Mouse (Mus musculus) ES-E14 (cell line): ENCODE data around the gene Il34. TPM values are rescaled to one million over a fixed set of nuclear protein-coding genes. Genes with fewer than 3 reads are reported as not detected.

Source experiments
- DNase-seq: peaks from one replicate; pipeline ENCODE4 v3.0.0-alpha.2; 2013; ENCODE audit warnings: low read depth, low spot score
- H3K27ac ChIP-seq: 2 replicates; pipeline ENCODE4 v1.5.1; 2012; ENCODE audit warnings: low read depth, mild to moderate bottlenecking, low read length, moderate library complexity, mixed read lengths; ENCODE audit not compliant: poor library complexity, insufficient read depth, severe bottlenecking
- H3K36me3 ChIP-seq: 2 replicates; pipeline ENCODE4 v1.6.1; 2012; ENCODE audit warnings: mild to moderate bottlenecking, low read length, moderate library complexity, mixed read lengths; ENCODE audit not compliant: control insufficient read depth, poor library complexity, insufficient read depth, severe bottlenecking
- H3K4me1 ChIP-seq, 2 experiments: fragments of 150-350 bp in 1 of 2; sonication (generic) in 1 of 2; 2 replicates each; pipeline ENCODE4 v1.6.1; 2012; ENCODE audit warnings: low read length in 2 of 2, mild to moderate bottlenecking in 1 of 2, mixed read lengths in 1 of 2; ENCODE audit not compliant: control insufficient read depth in 2 of 2, insufficient read depth in 2 of 2, poor library complexity in 1 of 2
- H3K4me3 ChIP-seq, 2 experiments: fragments of 150-350 bp in 1 of 2; sonication (generic) in 1 of 2; 2 replicates each; pipeline ENCODE4 v1.5.1; 2012; ENCODE audit warnings: low read length in 2 of 2, low read depth in 1 of 2, mild to moderate bottlenecking in 1 of 2, mixed read lengths in 1 of 2; ENCODE audit not compliant: insufficient read depth in 1 of 2, poor library complexity in 1 of 2, severe bottlenecking in 1 of 2
- H3K9ac ChIP-seq: 2 replicates; pipeline ENCODE4 v1.6.1; 2012; ENCODE audit warnings: low read depth, mild to moderate bottlenecking, low read length, mixed read lengths; ENCODE audit not compliant: poor library complexity, insufficient read depth, severe bottlenecking
- H3K9me3 ChIP-seq: fragments of 150-350 bp; sonication (generic); 2 replicates; pipeline ENCODE4 v1.6.1; 2012; ENCODE audit warnings: low read depth, mild to moderate bottlenecking, low read length; ENCODE audit not compliant: control insufficient read depth, insufficient read depth
- CHD2 ChIP-seq: IDR thresholded peaks from 2 replicates; pipeline ENCODE4 v1.6.1; 2014; ENCODE audit warnings: mild to moderate bottlenecking, low read depth, low read length, inconsistent platforms
- HCFC1 ChIP-seq: IDR thresholded peaks from 2 replicates; pipeline ENCODE4 v1.6.1; 2012; ENCODE audit warnings: low read length, inconsistent platforms, borderline replicate concordance; ENCODE audit not compliant: insufficient read depth
- MAFK ChIP-seq: IDR thresholded peaks from 2 replicates; pipeline ENCODE4 v1.6.1; 2014; ENCODE audit warnings: mild to moderate bottlenecking, low read depth, low read length, inconsistent platforms; ENCODE audit not compliant: insufficient read depth
- ZC3H11A ChIP-seq: IDR thresholded peaks from 2 replicates; pipeline ENCODE4 v1.6.1; 2012; ENCODE audit warnings: low read depth, mild to moderate bottlenecking, inconsistent platforms, low read length, borderline replicate concordance
- ZNF384 ChIP-seq: IDR thresholded peaks from 2 replicates; pipeline ENCODE4 v1.6.1; 2012; ENCODE audit warnings: low read depth, low read length, inconsistent platforms
- in situ Hi-C, 2 experiments: fragments of 600-800 bp; cut with MboI; formaldehyde crosslinking; loops; one replicate each; pipeline ENCODE4 v1.15.1; 2025; ENCODE audit warnings: low sequenced_read_pairs in 2 of 2, inconsistent platforms in 1 of 2; ENCODE audit not compliant: unreplicated experiment in 2 of 2
- total RNA-seq: library from RNA; depleted of rRNA; stranded (reverse); fragments of 300-350 nt; gene quantifications from 2 replicates; pipeline ENCODE4 v1.2.3, GENCODE M21; 2012; rRNA removed

Gene Il34
- total RNA-seq, 1 experiment, result 4.6 TPM

GRCm38 (mm10) chr8:110697571-110697970 is 108.2 kb downstream of the Il34 start:
- Histone ChIP-seq H3K36me3 (peaks cover 34% of the 10 kb centered on the region), H3K4me3 (no peak overlapping the region), H3K27ac (no peak overlapping the region), H3K9ac (no peak overlapping the region), H3K4me1 (no peaks in the 10 kb centered on the region), H3K9me3 (no peaks in the 10 kb centered on the region)
- in situ Hi-C loops, result no loop called here
- DNase-seq, result no peak
- no peak for TF ChIP-seq MAFK
- no peak for TF ChIP-seq ZNF384
- TF ChIP-seq HCFC1, result no peak
- TF ChIP-seq CHD2, result no peak
- TF ChIP-seq ZC3H11A, result no peak

GRCm38 (mm10) chr8:110696051-110696450 is 109.7 kb downstream of the Il34 start:
- in situ Hi-C loops, result no loop called here
- Histone ChIP-seq H3K9me3 (no peaks in the 10 kb centered on the region), H3K4me3 (no peak overlapping the region), H3K27ac (no peak overlapping the region), H3K9ac (no peak overlapping the region), H3K36me3 (peaks cover 30% of the 10 kb centered on the region), H3K4me1 (no peaks in the 10 kb centered on the region)
- no peak for DNase-seq
- TF ChIP-seq ZC3H11A (no peak), ZNF384 (no peak), HCFC1 (no peak), CHD2 (no peak), MAFK (no peak)

- H3K4me1 ChIP-seq, result no peaks in the 10 kb centered on the region
- no peak overlapping the region for H3K9ac ChIP-seq
- in situ Hi-C loops, result no loop called here
- no peaks in the 10 kb centered on the region for H3K9me3 ChIP-seq
- TF ChIP-seq CHD2 (no peak), ZNF384 (no peak), HCFC1 (no peak), MAFK (no peak), ZC3H11A (no peak)
- peaks cover 30% of the 10 kb centered on the region for H3K36me3 ChIP-seq
- DNase-seq, result no peak
- H3K4me3 ChIP-seq, result no peak overlapping the region
- H3K27ac ChIP-seq, result no peak overlapping the region
These were observed 110.3 kb downstream of the Il34 start for GRCm38 (mm10) chr8:110695431-110695830.

GRCm38 (mm10) chr8:110694826-110695225 is 110.9 kb downstream of the Il34 start:
- Histone ChIP-seq H3K9ac (no peak overlapping the region), H3K9me3 (no peaks in the 10 kb centered on the region), H3K4me3 (no peak overlapping the region), H3K4me1 (no peaks in the 10 kb centered on the region), H3K27ac (no peak overlapping the region), H3K36me3 (peaks cover 28% of the 10 kb centered on the region)
- TF ChIP-seq HCFC1 (no peak), MAFK (no peak)
- no peak for DNase-seq
- in situ Hi-C loops, result no loop called here

GRCm38 (mm10) chr8:110694226-110694625 is 111.5 kb downstream of the Il34 start:
- Histone ChIP-seq H3K4me1 (no peaks in the 10 kb centered on the region), H3K9me3 (no peaks in the 10 kb centered on the region), H3K27ac (no peak overlapping the region), H3K9ac (no peak overlapping the region), H3K4me3 (no peak overlapping the region), H3K36me3 (peaks cover 27% of the 10 kb centered on the region)
- in situ Hi-C loops, result no loop called here
- no peak for TF ChIP-seq CHD2
- no peak for TF ChIP-seq HCFC1
- TF ChIP-seq ZC3H11A, result no peak
- TF ChIP-seq ZNF384, result no peak
- no peak for TF ChIP-seq MAFK
- no peak for DNase-seq

Other genes starting within 250 kb of the Il34 start
- 33.1 and 40.3 TPM in 2 replicates for gene Vac14, start 187.3 kb downstream of the Il34 start, total RNA-seq
- gene Mtss1l, start 84.4 kb downstream of the Il34 start, total RNA-seq, result 3.0 and 3.6 TPM in 2 replicates
- 59.4 and 64.7 TPM in 2 replicates for gene Cog4, start 40.7 kb upstream of the Il34 start, total RNA-seq
- gene Sf3b3, start 40.9 kb upstream of the Il34 start, total RNA-seq, result 210 and 244 TPM in 2 replicates
- gene Fuk, start 96.6 kb upstream of the Il34 start, total RNA-seq, result 17.8 and 23.3 TPM in 2 replicates
- 7.5 and 12.4 TPM in 2 replicates for gene St3gal2, start 114.0 kb upstream of the Il34 start, total RNA-seq
- gene Ddx19a, start 191.9 kb upstream of the Il34 start, total RNA-seq, result 32.6 and 35.5 TPM in 2 replicates
- 25.3 and 30.2 TPM in 2 replicates for gene Ddx19b, start 225.8 kb upstream of the Il34 start, total RNA-seq
- gene Aars, start 227.2 kb upstream of the Il34 start, total RNA-seq, result 211 and 247 TPM in 2 replicates